Mouse (Mus musculus): ENCODE data around the gene Bank1.

Gene Bank1

GRCm38 (mm10) chr3:136325783-136326182, at the start of gene Bank1:
TSS of gene Bank1 (minus strand) at chr3:136326066.
- peak; percentile 52 to 79 for DNase-seq (ENCODE audit: low spot score in 2 of 2)

- no peak for DNase-seq (ENCODE audit: low spot score in 2 of 2)
Measured at GRCm38 (mm10) chr3:136369916-136370315, 44.0 kb upstream of the Bank1 start.

- DNase-seq (ENCODE audit: low spot score in 2 of 2): no peak
Measured at GRCm38 (mm10) chr3:136369466-136369865, 43.6 kb upstream of the Bank1 start.

GRCm38 (mm10) chr3:136368505-136368999, 42.7 kb upstream of the Bank1 start:
- no peak for DNase-seq (ENCODE audit: low spot score in 2 of 2)

- DNase-seq (ENCODE audit: low spot score in 2 of 2): peak in 1 of 2 experiments; percentile 49
Measured at GRCm38 (mm10) chr3:136349690-136350089, 23.8 kb upstream of the Bank1 start.

- no peak for DNase-seq (ENCODE audit: low spot score in 2 of 2)
Measured at GRCm38 (mm10) chr3:136348611-136349010, 22.7 kb upstream of the Bank1 start.

GRCm38 (mm10) chr3:136347277-136347676, 21.4 kb upstream of the Bank1 start:
- no peak for DNase-seq (ENCODE audit: low spot score in 2 of 2)

GRCm38 (mm10) chr3:136341911-136342310, 16.0 kb upstream of the Bank1 start:
- no peak for DNase-seq (ENCODE audit: low spot score in 2 of 2)

- no peak for DNase-seq (ENCODE audit: low spot score in 2 of 2)
Measured at GRCm38 (mm10) chr3:136339896-136340295, 14.0 kb upstream of the Bank1 start.

- peak in 1 of 2 experiments; percentile 41 for DNase-seq (ENCODE audit: low spot score in 2 of 2)
Measured at GRCm38 (mm10) chr3:136331135-136331534, 5.3 kb upstream of the Bank1 start.

GRCm38 (mm10) chr3:136330043-136330442, 4.2 kb upstream of the Bank1 start:
- DNase-seq (ENCODE audit: low spot score in 2 of 2): no peak

- no peak for DNase-seq (ENCODE audit: low spot score in 2 of 2)
Measured at GRCm38 (mm10) chr3:136329133-136329532, 3.3 kb upstream of the Bank1 start.

GRCm38 (mm10) chr3:136324716-136325115, 1.1 kb downstream of the Bank1 start:
- DNase-seq (ENCODE audit: low spot score in 2 of 2): peak in 1 of 2 experiments; percentile 44

- no peak for DNase-seq (ENCODE audit: low spot score in 2 of 2)
Measured at GRCm38 (mm10) chr3:136321936-136322335, 3.9 kb downstream of the Bank1 start.

- DNase-seq (ENCODE audit: low spot score in 2 of 2): no peak
Measured at GRCm38 (mm10) chr3:136308487-136308886, 17.4 kb downstream of the Bank1 start.

- no peak for DNase-seq (ENCODE audit: low spot score in 2 of 2)
Measured at GRCm38 (mm10) chr3:136306564-136307158, 19.2 kb downstream of the Bank1 start.

- DNase-seq (ENCODE audit: low spot score in 2 of 2): peak in 1 of 2 experiments; percentile 23
Measured at GRCm38 (mm10) chr3:136302541-136302940, 23.3 kb downstream of the Bank1 start.

- DNase-seq (ENCODE audit: low spot score in 2 of 2): peak in 1 of 2 experiments; percentile 40
Measured at GRCm38 (mm10) chr3:136300810-136301209, 25.1 kb downstream of the Bank1 start.

GRCm38 (mm10) chr3:136297355-136297754, 28.5 kb downstream of the Bank1 start:
- no peak for DNase-seq (ENCODE audit: low spot score in 2 of 2)

- no peak for DNase-seq (ENCODE audit: low spot score in 2 of 2)
Measured at GRCm38 (mm10) chr3:136295250-136295649, 30.6 kb downstream of the Bank1 start.

- no peak for DNase-seq (ENCODE audit: low spot score in 2 of 2)
Measured at GRCm38 (mm10) chr3:136287883-136288282, 38.0 kb downstream of the Bank1 start.

GRCm38 (mm10) chr3:136264969-136265595, 60.8 kb downstream of the Bank1 start:
- no peak for DNase-seq (ENCODE audit: low spot score in 2 of 2)

- no peak for DNase-seq (ENCODE audit: low spot score in 2 of 2)
Measured at GRCm38 (mm10) chr3:136257761-136258160, 68.1 kb downstream of the Bank1 start.

All from natural killer cell, adult 2 months (primary cell).